Mouse (Mus musculus) E14TG2a.4 (cell line): ENCODE results near the gene Tmem50b.

Experiments used
- CTCF ChIP-seq: conservative IDR thresholded peaks from 2 replicates; pipeline ENCODE4 v1.5.1; 2014; ENCODE audit warnings: low read length
- NANOG ChIP-seq: IDR thresholded peaks from 2 replicates; pipeline ENCODE4 v1.6.1; 2014; ENCODE audit warnings: borderline replicate concordance, low read length, mixed read lengths
- POU5F1 ChIP-seq: IDR thresholded peaks from 2 replicates; pipeline ENCODE4 v1.6.1; 2014; ENCODE audit warnings: low read length, borderline replicate concordance

- no peak for TF ChIP-seq CTCF
- no peak for TF ChIP-seq POU5F1
- no peak for TF ChIP-seq NANOG
These were observed 32.1 kb upstream of the Tmem50b start for GRCm38 (mm10) chr16:91629749-91630148.
